Mouse (Mus musculus): ENCODE data around the gene Usp44.
"Not testable (repeated sequence)": the region's sequence is repeated elsewhere in the genome, so short reads cannot be mapped to it uniquely, and the experiment has no call there.

Usp44 gene

GRCm38 (mm10) chr10:93830931-93831729 is at the start of gene Usp44:
TSS of gene Usp44 (plus strand) at chr10:93831555.
- peak; percentile 40 for DNase-seq (ENCODE audit: extremely low spot score)

- no peak for DNase-seq (ENCODE audit: extremely low spot score)
Measured at GRCm38 (mm10) chr10:93783216-93784013, 47.9 kb upstream of the Usp44 start.

- no peak for DNase-seq (ENCODE audit: extremely low spot score)
Measured at GRCm38 (mm10) chr10:93799711-93800362, 31.5 kb upstream of the Usp44 start.

- DNase-seq (ENCODE audit: extremely low spot score), result no peak
Measured at GRCm38 (mm10) chr10:93800363-93800722, 31.0 kb upstream of the Usp44 start.

- no peak for DNase-seq (ENCODE audit: extremely low spot score)
Measured at GRCm38 (mm10) chr10:93800895-93801294, 30.5 kb upstream of the Usp44 start.

- no peak for DNase-seq (ENCODE audit: extremely low spot score)
Measured at GRCm38 (mm10) chr10:93803199-93803598, 28.2 kb upstream of the Usp44 start.

DNA sequence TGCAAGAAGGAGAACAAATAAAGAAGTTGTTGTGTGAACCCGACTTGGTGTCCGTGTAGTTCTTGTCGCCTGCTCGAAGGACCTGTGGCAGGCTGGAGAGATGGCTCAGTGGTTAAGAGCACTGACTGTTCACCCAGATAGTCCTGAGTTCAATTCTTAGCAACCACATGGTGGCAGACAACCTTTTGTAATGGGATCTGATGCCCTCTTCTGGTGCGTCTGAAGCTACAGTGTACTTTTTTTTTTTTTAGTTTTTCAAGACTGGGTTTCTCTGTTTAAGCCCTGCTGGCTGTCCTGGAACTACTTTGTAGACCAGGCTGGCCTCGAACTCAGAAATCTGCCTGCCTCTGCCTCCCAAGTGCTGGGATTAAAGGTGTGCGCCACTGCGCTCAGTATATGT is 21.9 kb upstream of the Usp44 start:
- DNase-seq (ENCODE audit: extremely low spot score), result not testable (repeated sequence)

DNA sequence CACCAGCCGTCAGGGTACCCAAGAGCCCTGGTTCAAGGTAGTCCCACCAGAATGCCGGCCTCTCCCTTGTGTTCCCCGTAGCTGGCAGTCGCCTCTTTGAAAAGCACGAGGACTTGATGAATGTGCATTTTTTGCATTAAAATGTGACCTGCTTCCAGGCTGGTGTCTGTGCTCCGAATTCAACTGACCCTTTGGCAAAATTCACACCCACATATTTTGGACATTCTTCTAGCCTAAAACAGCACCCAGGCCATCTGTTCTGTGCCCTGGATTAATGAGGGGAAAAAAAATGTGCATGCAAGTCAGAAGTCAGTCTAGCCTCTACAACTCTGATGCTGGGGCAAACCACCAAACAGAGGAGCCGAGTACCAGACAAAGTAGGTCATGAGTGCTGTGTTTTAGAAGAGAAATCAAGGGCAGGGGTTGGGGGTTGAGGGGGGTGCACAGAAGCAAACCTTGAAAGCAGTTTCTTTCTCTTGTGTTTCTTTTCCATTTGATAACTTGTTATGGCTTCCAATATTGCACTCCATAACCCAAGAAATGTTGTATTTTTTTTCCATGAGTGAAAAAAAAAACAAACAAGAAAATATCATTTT is 20.7 kb upstream of the Usp44 start:
- DNase-seq (ENCODE audit: extremely low spot score), result no peak

DNA sequence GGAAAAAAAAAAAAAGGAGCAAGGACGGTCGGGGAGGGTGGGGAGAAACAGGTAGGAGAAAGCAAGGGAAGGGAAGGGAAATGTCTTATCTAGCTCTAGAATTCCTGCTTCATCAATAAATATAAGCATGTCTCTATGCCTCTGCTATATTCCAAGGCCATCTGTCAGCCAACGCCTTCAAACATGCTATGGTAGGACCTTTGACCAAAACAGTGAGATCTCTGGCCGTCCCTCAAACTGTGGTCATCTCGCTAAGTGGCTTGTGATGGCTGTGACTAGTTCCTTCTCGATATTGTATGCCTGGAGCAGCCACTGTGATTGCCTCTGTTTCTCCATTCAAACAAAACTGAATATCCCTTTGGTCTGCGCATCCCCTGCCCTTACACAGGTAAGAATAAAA is 19.3 kb upstream of the Usp44 start:
- no peak for DNase-seq (ENCODE audit: extremely low spot score)

DNA sequence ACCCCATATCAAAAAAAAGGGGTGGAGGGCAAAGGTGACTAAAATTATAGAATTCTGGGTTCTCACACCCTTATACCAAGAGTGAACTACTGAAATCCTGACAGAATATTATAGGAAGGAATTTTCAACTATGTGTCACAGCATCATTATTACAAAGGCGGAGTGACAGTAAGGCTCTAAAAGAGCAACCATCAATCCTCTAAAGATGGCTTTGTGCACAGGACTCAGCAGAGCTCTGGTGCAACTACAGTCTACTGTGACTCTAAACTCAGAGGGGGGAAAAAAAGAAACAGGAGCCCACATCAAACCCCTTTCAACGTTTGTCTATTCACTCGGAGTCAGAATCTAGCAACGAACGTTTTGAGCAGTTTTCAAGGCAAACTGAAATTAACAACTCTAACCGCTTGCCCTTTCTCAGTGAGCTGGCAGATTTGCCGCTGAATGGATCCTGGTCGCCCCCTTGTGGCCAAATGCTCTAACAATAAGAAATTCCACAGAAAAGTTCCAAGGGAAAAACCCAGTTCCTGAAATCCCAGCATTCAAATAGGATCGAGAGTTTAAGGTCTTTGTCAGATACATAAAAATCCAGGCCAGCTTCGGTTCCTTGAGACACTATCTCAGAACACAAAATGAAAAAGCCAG is 18.5 kb upstream of the Usp44 start:
- DNase-seq (ENCODE audit: extremely low spot score), result peak; percentile 80

DNA sequence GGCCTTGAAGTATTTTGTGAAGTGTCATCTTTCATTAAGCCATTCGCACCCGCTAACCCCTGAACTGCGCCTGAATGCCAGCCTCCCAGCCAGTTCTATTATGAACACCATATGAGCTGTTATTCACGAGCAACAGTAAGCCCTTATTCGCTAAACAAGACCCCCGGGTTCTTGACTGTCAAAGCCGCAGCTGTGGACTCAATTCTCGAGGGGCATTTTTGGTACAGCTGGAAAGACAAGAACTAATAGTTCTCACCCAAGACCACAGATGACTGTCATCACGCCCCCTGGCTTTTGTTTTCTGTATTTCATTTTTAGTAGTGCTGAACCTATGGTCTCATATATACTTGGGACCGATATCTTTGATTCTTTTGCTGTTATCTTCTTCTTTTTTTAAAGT is 17.6 kb upstream of the Usp44 start:
- DNase-seq (ENCODE audit: extremely low spot score), result no peak

GRCm38 (mm10) chr10:93818661-93819060 is 12.7 kb upstream of the Usp44 start:
- DNase-seq (ENCODE audit: extremely low spot score), result peak; percentile 74

GRCm38 (mm10) chr10:93829898-93830831 is 1.2 kb upstream of the Usp44 start:
- no peak for DNase-seq (ENCODE audit: extremely low spot score)

DNA sequence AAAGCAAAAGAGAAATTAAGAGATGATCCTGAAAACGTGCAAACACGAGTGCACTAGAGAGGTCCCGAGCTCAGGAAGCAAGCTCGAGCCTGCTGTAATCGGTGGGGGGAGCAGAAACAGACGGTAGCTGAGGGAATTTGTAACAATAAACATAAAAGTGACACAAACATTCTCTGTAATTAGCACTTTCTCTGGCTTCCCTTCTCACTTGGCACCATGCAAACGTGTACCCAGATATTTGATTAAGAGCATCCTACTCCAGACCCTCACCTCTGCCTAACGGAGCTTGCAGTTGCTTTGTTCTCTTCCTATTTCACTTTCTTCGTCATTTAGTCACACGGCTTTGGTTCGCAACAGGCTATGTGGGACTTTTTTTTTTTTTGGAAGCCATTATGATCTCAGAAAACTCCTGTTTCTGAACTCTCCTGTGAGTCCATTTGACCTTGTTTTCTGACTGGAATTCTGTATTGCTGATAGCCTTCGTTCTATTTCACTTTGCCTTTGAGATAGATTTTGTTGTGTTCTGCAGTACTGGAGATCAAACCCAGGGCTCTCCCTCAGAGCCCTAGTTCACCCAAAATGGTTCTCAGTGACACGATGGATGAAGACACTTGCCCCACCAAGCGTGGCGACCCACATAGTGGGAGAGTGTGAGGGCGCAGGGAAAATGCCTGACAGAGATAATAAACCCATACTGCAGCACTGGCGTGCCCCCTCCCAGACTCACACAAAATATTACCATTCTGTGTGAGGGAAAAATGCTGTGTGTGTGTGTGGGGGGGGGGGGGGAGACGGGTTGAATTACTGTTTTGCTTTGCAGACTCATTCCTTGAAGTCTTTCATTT is 597 bp downstream of the Usp44 start:
- peak; percentile 45 for DNase-seq (ENCODE audit: extremely low spot score)

- DNase-seq (ENCODE audit: extremely low spot score), result no peak
Measured at GRCm38 (mm10) chr10:93832811-93833210, 1.5 kb downstream of the Usp44 start.

GRCm38 (mm10) chr10:93833370-93833698 is 2.0 kb downstream of the Usp44 start:
- DNase-seq (ENCODE audit: extremely low spot score), result no peak

- peak; percentile 98 for DNase-seq (ENCODE audit: extremely low spot score)
Measured at GRCm38 (mm10) chr10:93833699-93834393, 2.5 kb downstream of the Usp44 start.

- DNase-seq (ENCODE audit: extremely low spot score), result no peak
Measured at GRCm38 (mm10) chr10:93834394-93834745, 3.0 kb downstream of the Usp44 start.

GRCm38 (mm10) chr10:93835115-93835514 is 3.8 kb downstream of the Usp44 start:
- not testable (repeated sequence) for DNase-seq (ENCODE audit: extremely low spot score)

All from embryo, embryonic 9.5 days (tissue).